Mouse (Mus musculus) cerebral cortex, adult 2 months (tissue): ENCODE results near the gene Adam15.

Experiments
- WGBS: fragments of 180-500 bp; shearing (Covaris S2); methylation state at CpG from one replicate; pipeline ENCODE4 v1.1.7; 2018; 5-methylcytosine and 5-hydroxymethylcytosine counted together

Gene Adam15

DNA sequence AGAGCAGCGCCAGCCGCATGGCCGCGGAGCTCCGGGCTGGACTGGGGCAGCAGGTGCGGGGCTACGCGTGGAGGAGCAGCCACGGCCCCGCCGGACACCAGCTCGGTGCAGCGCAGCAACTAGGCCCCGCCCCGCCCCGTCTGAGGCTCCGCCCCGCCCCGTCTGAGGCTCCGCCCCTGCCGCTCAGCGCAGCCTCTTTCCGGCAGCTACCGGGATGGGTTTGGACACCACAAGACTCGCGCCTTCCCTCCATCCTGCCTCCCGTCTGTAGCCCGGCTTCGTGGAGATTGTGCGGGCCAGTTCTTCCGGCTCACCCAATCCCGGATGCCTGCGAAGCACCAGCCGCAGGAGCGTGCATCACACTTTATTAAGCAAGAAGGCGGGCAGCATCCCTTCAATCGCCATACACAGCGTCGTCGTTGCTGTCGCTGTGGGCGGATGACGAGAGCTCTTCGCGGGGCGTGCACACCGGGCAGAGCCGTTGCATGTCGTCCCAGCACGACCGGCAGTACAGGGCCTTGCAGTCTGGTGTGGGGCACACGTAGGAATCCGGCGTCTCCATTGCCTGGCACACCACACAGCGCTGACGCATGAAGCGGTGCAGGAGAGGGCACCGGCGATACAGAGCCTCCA lies at the start of gene Adam15:
TSS of gene Adam15 (minus strand) at position 128 of the 633 bp plus-strand sequence.
- 1% methylated on average over 59 of the region's 59 CpGs for WGBS

DNA sequence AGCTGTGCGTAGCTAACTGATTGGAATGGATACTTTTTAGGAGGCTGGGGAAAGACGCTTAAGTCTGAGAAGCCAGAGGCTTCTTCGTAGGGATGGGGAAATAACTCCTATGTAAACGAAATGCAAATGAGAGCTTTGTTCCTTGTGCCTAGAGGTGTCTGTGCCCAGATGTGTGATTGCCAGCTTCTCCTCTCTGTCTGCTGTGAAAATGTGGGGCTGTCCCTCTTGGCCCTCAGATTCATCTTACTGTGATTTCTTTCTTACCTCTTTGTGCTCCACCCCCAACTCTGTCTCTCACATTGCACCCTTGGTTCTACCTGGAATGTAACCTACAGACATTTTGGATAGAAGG lies 46.8 kb upstream of the Adam15 start:
- WGBS = under 1% methylated on average over 4 of the region's 4 CpGs

DNA sequence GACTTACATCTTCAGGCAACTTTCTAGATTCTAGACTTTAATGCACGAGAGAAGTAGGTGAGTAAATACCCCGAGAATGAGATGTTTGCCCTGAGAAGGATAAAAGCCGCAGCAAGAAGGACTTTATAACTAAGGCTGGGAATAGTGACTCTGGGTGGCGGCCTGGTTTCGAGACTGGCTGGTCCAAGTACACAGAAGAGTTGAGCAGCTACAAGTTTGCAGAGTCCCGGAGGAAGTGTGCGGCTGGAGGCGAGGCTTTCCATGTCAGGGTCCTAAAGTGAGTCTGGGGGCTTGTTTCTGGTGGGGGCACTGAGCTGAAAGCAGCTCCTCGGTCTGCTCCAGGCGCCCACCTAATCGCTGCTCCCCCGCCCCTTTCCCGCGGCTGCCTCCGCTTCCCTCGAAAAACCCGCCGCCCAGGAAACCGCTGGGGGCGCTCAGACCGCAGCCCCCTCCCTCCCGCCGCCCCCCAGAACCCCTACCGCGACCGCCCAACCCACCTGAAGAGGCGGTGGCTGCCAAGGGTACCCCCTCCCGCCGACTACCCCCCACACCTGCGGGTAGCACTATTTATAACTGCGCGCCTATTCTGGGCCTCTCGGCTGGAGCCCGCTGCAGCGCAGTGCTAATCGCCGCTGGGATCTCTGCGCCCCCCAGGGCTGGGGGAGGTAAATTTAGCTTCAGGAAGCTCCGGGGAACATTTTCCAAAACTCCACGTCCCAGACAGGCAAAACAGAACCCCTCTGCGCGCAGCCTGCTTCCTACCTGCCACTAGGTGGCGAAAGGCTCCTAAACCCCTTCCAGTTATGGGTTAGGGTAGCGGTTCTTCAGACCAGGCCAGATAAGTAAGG lies 46.2 kb upstream of the Adam15 start:
- 2% methylated on average over 42 of the region's 44 CpGs for WGBS

DNA sequence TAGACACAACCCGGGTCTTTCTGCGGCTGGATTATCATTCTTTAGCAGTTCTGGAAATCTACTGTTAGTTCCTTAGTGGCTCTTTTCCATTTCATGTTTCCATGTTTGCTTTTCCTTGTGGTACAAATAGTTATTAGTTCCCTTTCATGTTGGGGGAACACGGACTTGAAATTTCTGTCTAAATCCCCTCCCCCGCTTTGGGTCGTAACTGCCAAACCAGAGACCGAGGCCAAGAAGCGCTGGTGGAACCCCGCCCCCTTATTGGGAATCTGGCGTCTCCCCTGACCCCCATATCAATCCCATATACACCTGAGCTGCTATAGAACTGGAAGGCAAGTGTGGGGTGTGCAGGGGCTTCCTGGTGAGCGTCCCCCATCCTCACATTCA lies 45.6 kb upstream of the Adam15 start:
- WGBS = 6% methylated on average over 10 of the region's 10 CpGs

DNA sequence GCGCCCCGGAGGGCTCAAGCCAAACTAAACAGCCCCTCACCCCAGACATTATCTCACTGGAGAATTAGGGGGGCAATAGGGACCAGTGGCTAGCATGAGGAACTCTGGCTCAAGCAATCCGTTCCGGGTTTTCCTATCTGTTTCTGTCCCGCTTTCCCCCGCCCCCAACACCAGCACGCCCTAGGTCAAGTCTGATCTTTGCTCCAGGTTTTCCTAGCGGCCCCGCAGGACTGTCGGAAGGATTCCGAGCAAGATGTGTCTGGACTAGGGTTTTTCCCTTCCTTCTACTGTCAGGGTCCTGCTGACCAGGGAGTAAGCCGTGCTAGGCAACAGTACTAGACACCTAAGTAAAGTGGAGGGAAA lies 45.1 kb upstream of the Adam15 start:
- 0% methylated on average over 12 of the region's 12 CpGs for WGBS

DNA sequence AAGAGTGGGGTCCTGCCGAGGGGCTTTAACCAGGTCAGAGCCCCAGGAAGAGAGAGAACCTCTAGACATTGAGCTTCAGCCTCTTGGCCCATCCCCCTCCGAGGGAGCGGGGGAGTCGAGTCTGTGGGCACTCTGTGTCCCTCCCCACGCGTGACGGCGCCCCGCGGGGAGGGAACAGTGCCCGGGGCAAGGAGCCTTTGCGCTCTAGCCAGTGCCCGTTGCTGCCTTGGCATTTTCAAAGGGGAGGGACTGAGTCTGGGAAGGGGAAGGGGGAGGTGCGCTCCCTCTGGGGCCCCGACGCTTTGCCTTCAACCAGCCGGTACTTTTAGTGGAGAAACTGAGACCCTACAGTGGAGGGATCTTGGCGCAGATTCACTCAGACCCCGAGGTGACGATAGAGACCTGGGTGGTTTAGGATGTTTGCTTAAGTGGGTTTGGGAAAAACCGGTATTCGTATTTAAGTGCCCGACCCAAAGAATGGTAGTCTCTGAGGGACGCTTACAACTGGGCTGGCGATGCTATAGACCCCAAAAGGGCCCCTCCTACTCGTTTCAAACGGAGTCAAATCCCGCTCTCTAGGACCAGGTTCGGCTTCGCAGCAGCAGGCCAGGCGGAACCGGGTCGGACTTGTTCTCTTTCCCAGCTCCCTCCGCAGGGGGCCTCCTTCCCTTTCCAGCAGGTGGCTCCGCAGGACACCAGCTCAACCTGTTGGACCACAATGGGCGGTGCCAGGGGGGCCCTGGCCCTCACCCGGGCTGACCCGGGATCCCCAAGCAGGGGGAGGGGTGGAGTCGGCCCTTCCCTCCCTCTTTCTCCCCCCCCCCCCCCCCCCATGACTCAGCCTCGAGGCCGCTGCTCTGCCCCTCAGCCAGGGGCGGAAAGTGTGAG lies 44.5 kb upstream of the Adam15 start, which contains the start of gene Zbtb7b:
TSS of gene Zbtb7b (minus strand) at position 771 of the 888 bp plus-strand sequence.
- WGBS = 1% methylated on average over 41 of the region's 42 CpGs

DNA sequence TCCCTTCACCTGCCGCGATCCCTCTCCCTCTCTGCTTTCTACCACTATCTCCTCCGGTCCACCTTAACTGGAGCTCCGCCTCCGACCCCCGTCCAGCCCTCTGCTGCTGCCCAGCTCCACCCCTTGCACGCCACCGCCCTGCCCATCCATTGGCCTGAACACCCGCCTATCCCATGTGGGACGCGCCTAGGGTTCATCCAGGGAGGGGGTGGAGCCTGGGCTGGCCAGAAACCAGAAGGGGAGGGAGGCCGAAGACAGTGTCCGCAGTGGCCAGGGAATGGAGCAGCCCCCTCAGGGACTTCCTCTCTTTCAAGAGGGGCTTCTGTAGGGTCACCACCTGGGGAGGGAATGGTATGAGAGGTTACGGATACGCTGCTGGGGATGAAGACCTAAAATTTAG lies 43.8 kb upstream of the Adam15 start:
- WGBS = 1% methylated on average over 15 of the region's 15 CpGs

DNA sequence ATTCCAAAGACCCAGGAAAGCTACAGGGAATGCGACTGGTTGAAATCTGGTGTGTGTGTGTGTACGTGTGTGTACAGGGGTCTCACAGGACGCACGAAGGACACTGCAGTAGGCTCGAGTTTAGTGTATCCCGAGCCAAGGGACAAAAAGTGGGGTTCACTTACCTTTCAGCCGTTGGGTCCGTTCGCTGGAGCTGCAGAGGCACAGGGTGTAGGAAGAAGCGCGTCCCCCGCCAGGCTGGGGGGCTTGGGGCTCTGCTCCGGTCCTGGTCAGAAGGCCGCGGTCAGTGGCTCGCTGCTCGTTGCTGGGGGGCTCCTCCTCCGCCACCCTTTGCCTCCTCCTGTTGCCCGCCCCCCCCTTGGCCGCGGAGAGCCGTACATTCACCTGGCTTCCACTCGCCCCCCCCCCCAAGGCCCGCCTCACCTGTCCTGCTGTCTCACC lies 43.1 kb upstream of the Adam15 start:
- WGBS = under 1% methylated on average over 22 of the region's 24 CpGs

DNA sequence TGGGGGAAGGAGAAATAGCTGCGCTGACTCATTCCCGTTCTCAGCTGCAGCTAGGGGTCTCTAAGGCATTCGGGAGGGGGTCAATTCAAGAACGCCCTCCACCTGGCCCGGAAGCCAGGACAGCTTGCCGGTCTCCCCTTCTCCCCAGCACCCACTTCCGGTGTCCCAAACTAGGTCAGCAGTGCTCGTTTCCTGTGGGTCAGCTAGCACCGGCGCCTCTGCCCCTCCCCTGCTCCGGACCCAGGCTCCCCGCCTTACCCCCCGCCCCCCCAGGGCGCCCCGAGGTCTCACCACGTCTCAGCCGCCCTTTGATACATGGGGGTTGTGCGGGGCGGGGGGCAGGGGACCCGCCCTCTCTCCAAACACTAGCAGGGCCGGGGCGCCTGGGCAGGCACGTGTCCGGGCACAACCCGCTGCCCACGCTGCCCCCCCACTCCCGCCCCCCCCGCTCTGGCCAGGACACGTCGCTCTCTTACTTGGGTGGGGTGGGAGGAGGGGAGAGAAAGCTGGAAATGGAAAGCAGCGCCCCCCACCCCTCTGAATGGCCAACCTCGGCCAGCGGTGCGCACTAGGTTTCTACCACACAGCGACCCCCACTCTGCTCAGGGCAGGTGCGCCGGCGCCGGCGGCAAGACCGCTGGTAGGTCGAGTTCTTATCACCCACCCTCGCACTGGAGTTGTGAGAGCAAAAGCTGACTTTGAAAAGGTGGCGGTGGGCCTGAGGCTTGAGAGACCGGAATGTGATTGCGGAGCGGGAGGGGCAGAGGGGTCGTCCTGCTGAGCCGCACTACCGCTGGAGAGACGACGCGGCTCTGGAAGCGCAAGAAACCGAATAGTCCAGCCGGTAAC lies 42.1 kb upstream of the Adam15 start:
- WGBS = 1% methylated on average over 51 of the region's 56 CpGs

DNA sequence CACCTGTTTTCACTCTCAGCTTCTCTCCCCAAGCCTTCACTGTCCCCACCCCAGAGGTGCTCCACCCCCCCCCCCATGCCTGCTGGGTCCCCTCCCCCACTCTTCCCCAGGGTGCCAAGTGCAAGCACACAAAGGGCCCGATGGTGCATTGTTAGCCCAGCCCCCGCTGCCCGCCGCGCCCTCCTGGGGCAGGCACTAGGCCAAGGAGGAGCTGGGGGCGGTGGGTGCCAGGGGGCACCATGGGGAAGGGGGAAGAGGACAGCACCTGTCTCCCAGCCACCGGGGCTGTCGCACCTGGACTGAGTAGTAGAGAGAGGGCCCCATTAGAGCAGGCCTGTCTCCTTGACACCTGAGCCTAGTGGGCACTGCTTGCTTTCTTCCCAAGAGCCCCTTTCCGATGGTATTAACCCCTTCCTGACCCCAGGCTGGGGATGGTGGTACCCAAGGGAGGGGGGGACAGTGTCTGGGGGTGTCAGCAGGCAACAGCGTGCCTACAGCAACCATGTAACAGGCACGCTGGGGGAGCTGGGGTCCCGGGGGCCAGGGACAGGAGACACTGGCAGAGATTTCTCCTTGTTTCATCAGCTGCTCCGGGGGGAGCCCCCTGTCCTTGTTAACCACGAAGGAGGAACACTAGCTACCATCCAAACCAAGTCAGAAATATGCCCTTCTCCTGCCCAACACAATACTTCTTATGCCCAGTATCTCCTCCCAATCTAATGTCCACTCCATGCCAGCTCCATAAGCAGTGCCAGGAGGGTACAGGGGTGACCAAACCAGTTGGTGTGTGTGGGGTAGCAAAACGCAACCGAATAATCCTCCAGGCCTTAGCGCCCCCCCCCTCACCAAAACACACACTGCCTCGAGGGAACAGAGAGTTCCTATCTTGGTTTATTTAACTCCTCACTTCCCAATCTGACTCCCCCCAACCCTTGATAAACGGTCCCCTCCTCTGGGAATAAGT lies 41.2 kb upstream of the Adam15 start:
- 19% methylated on average over 18 of the region's 19 CpGs for WGBS

DNA sequence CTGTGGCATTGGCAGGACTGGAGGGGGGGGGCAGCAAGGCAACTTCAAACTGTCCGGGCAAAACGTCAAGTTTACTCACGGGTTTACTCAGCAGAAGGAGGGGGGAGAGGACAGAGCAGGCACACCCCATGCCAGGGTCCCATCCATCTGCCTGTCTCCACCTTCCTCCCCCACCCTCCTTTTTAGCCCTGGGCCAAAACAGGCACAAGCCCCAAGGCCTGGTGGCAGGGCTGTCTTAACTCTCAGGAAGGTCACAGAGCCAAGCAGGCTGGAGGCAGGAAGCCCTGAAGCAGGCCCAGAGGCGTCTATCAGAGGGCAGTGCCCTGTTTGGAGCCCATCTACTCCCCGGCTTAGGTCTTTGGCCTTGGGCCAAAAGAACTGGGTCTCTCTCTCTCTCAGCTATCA lies 40.3 kb upstream of the Adam15 start:
- WGBS = 32% methylated on average over 5 of the region's 5 CpGs

DNA sequence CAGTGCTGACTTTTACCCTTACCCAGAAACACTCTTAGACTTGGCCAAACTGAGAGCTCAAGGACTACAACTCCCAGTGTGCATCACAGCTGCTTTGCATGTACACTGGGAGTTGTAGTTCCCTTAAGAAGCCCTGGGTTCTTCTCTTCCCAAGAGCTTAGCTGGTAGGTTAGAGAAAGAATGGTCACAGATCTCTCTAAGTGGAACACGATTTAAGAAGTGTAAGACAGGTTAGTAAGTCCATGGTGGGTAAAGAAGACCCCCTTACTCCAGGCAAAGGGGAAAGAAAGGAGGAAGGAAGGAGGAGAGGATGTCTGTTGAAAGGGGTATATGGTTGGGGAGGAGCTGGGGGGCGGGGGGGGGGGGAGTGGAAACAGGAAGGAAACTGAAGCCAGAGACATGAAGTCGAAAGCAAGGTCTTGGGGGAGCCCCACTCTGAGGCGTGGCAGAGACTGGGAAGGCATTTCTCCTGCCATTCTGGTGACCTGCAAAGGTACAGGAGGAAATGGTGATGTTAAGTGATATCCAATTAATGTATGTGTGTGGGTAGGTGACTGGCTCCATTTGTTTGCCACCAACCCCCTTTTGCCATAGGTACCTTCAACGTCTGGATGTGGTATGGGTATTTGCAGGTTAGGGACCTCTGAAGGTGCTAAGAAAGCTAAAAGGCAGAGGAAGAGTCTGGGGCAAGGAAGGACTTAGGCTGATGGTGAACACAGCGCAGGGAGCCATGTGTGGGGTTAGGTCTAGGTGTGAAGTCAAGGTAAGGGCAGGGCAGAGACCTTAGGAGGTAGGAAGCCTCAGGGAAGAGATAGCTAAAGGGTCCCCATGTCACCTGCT lies 39.3 kb upstream of the Adam15 start:
- WGBS = 62% methylated on average over 6 of the region's 6 CpGs

DNA sequence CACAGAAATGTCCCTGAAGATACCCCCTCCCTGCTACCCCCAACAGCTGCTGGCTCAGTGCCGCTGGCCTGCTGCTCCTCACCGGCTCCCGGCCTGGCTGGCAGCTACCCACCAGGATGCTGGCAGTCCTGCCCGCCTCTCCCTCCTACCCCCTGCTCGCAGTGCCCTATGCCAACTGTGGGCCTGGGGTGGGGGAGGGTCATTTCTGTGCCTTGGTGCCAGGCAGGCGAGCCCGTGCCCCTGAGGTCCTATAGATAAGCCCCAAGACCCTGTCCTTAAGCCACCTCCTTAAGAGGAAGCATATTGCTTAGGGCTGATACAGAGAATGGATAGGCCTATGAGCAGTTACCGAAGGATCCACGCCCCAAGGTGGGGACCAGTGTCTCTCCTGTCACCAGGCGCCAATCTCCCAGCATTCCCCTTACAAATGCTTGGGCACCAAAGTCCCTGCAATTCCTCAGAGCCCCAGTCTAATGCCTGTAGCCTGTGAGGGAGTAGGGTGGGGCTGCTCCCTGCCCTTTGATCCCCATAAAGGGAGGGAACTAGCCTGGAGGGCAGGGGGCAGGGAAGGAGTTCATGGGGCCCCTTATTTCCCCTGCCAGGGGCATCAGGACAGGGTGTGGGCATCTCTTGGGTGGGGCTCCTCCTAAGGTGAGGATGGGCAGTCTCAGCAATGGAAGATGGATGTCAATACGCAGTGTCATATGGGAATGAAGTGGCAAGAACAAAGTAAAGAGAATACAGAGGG lies 38.5 kb upstream of the Adam15 start:
- WGBS = 65% methylated on average over 11 of the region's 11 CpGs

DNA sequence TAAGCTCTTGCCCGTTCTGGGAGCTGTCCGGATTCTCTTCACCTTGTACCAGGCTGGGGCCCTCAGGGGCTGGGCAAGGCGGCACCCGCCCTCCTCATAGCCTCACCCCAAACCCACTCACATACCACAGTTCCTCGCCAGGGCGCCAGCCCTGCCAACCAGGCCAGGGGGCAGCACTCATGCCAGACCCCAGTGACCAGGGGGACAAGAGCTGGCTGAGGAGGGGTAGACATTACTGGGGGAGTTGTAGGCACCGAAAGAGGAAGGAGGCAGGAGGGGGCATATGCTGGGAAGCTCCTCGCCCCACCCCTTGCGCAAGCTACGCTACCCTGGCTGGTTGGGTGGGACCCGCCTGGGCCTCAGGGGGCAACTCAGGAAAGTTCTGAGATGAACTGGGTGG lies 37.8 kb upstream of the Adam15 start:
- 84% methylated on average over 11 of the region's 11 CpGs for WGBS

DNA sequence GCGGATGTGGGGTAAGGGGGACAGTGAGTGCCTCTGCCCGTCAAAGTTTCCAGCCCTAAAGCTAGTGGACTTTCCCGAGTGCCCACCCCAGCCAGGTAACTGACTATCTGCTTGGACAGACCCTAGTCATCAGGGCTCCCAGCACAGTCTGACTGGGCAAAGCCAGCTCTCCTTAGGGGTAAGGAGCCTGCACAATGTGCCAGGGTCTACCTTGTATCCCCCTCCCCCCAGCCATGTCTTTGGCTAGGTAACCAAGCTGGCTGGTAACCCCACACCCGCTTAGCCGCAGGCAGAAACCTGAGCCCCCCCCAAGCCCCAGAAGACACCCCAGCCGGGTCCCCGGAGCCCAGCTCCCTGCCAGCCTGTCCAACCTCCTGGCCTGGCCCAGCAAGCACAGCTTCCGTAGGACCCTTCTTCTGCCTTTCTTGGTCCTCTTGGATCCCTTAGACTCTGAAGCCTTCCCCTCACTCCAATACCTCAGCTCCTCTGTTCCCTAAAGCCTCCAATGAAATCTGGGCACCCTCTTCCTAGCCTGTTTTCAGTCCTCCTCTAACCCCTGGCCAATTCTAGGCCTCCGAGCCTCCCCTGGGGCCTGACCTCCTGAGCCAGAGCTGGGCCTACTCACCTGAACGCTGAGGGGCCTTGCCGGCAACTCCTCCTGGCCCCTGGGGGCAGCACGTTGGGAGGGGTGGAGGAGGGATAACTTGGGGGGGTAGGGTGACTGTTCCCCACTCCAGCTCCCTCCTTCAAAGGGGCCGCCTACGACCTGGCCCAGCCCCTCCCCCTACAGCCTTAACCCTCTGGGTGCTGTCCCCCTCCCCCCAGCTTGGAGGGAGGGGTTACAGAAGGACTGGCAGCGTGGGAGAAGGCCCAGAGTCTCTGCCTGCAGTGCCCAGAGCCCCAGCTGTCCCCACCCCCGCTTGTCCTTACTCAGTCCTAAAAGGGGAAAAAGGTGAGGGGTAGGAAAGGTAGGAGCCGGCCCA lies 36.9 kb upstream of the Adam15 start:
- 71% methylated on average over 17 of the region's 17 CpGs for WGBS

DNA sequence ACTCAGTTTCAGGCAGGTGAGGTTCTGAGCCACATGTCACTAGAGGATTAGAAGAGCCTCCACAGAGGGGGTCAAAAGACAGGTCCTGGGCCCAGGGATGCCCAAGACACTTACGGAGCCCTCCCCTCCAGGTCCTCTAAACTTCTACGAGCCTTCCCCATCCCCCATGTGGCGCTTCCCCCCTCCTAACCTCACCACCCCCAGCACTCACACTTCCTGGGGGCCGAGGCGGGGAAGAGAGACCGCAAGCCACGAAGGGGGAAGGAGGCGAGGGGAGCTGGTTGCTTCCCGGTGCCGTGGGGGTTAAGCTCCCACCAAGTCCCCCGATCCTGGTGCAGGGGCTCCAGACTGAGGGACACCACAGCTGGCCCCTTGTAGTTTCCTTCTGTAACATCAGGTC lies 35.7 kb upstream of the Adam15 start:
- WGBS = 72% methylated on average over 11 of the region's 11 CpGs

DNA sequence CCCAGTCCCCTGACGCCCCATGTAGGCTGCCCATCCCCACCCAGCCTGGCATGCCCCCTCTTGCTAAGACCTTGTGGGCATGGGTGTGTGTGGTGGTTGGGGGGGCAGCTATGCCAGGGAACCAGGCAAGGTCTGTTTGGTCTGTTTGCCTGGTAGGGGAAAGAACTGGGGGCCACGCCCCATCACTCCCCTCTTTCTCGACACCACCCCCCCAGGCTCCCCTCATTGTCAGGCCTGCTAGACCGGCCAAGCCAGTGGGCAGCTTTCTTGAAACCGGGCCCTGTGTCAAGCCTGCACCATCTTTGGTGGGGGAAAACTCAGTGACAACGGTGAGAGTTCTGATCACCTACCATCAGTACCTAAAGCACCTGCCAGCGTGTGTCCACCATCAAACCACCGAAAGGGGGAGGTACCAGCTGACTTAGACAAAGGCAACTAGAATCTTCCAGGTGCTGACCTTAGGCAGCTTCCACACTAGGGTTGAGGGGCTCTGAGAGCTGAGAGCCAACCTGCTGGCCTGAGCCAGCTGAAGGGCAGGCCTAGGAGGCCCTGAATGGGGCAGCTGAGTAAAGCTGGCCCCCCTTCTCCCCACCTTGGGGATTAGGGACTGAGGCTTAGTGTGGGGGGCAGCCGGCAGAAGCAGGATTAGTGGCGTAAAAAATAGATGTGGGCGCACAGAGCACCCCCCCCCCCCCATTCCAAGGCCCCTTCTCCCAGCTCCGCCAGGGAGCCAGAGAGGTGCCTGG lies 34.7 kb upstream of the Adam15 start:
- WGBS = 83% methylated on average over 12 of the region's 12 CpGs
